Mouse (Mus musculus) thymus, postnatal 36 days (tissue): Measurements from ENCODE around the gene Sirt3.
A peak's percentile ranks its signal among the peaks of the same experiment; 100 is the strongest.
"Not testable (repeated sequence)": the region's sequence is repeated elsewhere in the genome, so short reads cannot be mapped to it uniquely, and the experiment has no call there.

Source experiments
- DNase-seq, 2 experiments: peaks; one replicate each; pipeline ENCODE4 v3.0.0; 2022; ENCODE audit warnings: mixed read lengths in 2 of 2

Sirt3 gene

GRCm38 (mm10) chr7:140894611-140895010 is 12.5 kb upstream of the Sirt3 start:
- no peak for DNase-seq

- DNase-seq = no peak
Observed at GRCm38 (mm10) chr7:140894031-140894430, 11.9 kb upstream of the Sirt3 start.

- not testable (repeated sequence) for DNase-seq
Observed at GRCm38 (mm10) chr7:140890636-140891035, 8.5 kb upstream of the Sirt3 start.

- no peak for DNase-seq
Observed at GRCm38 (mm10) chr7:140882469-140882803, 327 bp upstream of the Sirt3 start.

GRCm38 (mm10) chr7:140880865-140881515 is 1.1 kb downstream of the Sirt3 start:
- DNase-seq = no peak

- no peak for DNase-seq
Observed at GRCm38 (mm10) chr7:140880419-140880818, 1.7 kb downstream of the Sirt3 start.

GRCm38 (mm10) chr7:140879355-140879754 is 2.8 kb downstream of the Sirt3 start:
- DNase-seq = no peak

- no peak for DNase-seq
Observed at GRCm38 (mm10) chr7:140877364-140877763, 4.7 kb downstream of the Sirt3 start.

GRCm38 (mm10) chr7:140874224-140874623 is 7.9 kb downstream of the Sirt3 start:
- DNase-seq = no peak

GRCm38 (mm10) chr7:140864761-140865160 is 17.3 kb downstream of the Sirt3 start:
- DNase-seq = no peak

GRCm38 (mm10) chr7:140860728-140861127 is 21.4 kb downstream of the Sirt3 start:
- DNase-seq = no peak

- DNase-seq = no peak
Observed at GRCm38 (mm10) chr7:140859997-140860396, 22.1 kb downstream of the Sirt3 start.

- no peak for DNase-seq
Observed at GRCm38 (mm10) chr7:140858746-140859145, 23.4 kb downstream of the Sirt3 start.

- no peak for DNase-seq
Observed at GRCm38 (mm10) chr7:140857550-140858505, 24.3 kb downstream of the Sirt3 start, which contains the start of gene Bet1l. Gene Bet1l, minus strand, starts transcription at chr7:140857577.

- DNase-seq = peak; percentile 84 to 86
Observed at GRCm38 (mm10) chr7:140856785-140857549, 25.1 kb downstream of the Sirt3 start, which contains the start of gene Ric8a. Gene Ric8a, plus strand, starts transcription at chr7:140856957.

- peak; percentile 45 to 58 for DNase-seq
Observed at GRCm38 (mm10) chr7:140855860-140856784, 26.0 kb downstream of the Sirt3 start, which contains the start of gene Gm45785. Gene Gm45785, minus strand, starts transcription at chr7:140856331.

- DNase-seq = no peak
Observed at GRCm38 (mm10) chr7:140855181-140855580, 26.9 kb downstream of the Sirt3 start.

GRCm38 (mm10) chr7:140854483-140854882 is 27.6 kb downstream of the Sirt3 start:
- no peak for DNase-seq

- DNase-seq = no peak
Observed at GRCm38 (mm10) chr7:140853386-140853785, 28.7 kb downstream of the Sirt3 start.

- no peak for DNase-seq
Observed at GRCm38 (mm10) chr7:140851916-140852315, 30.2 kb downstream of the Sirt3 start.

- no peak for DNase-seq
Observed at GRCm38 (mm10) chr7:140848591-140848990, 33.5 kb downstream of the Sirt3 start.
